Mouse (Mus musculus) liver, adult 2 months (tissue): ENCODE results near the gene Osmr. TPM values are rescaled to one million over a fixed set of nuclear protein-coding genes. Genes with fewer than 3 reads are reported as not detected.

Source experiments
- DNase-seq: peaks from one replicate; pipeline ENCODE4 v3.0.0-alpha.2; 2011; ENCODE audit warnings: low read depth, low spot score; ENCODE audit errors: extremely low read depth
- H3K27ac ChIP-seq: fragments of 200-500 bp; replicated peaks from 2 replicates; pipeline ENCODE4 v1.5.1; 2012; ENCODE audit warnings: low read depth, mild to moderate bottlenecking, control low read depth, inconsistent platforms, low read length; ENCODE audit not compliant: insufficient read depth
- H3K27me3 ChIP-seq: fragments of 200-500 bp; 2 replicates; pipeline ENCODE4 v1.6.1; 2012; ENCODE audit warnings: mild to moderate bottlenecking, moderate library complexity, low read length, inconsistent platforms; ENCODE audit not compliant: control insufficient read depth, insufficient read depth
- H3K36me3 ChIP-seq: fragments of 200-500 bp; 2 replicates; pipeline ENCODE4 v1.6.1; 2012; ENCODE audit warnings: low read length, inconsistent platforms; ENCODE audit not compliant: control insufficient read depth, insufficient read depth
- H3K4me1 ChIP-seq: fragments of 200-500 bp; 2 replicates; pipeline ENCODE4 v1.6.1; 2011; ENCODE audit warnings: low read length; ENCODE audit not compliant: control insufficient read depth, insufficient read depth
- H3K4me3 ChIP-seq: fragments of 200-500 bp; 2 replicates; pipeline ENCODE4 v1.5.1; 2011; ENCODE audit warnings: low read depth, mild to moderate bottlenecking, control low read depth, low read length, moderate library complexity; ENCODE audit not compliant: insufficient read depth
- H3K79me2 ChIP-seq: fragments of 200-500 bp; 2 replicates; pipeline ENCODE4 v1.6.1; 2012; ENCODE audit warnings: inconsistent platforms, mild to moderate bottlenecking, low read length, moderate library complexity; ENCODE audit not compliant: control insufficient read depth, insufficient read depth
- H3K9ac ChIP-seq: fragments of 200-500 bp; 2 replicates; pipeline ENCODE4 v1.6.1; 2012; ENCODE audit warnings: low read depth, mild to moderate bottlenecking, control low read depth, inconsistent platforms, low read length
- CTCF ChIP-seq: fragments of 200-500 bp; IDR thresholded peaks from 2 replicates; pipeline ENCODE4 v1.5.1; 2011; ENCODE audit warnings: low read depth, low read length, control low read depth
- POLR2A ChIP-seq: fragments of 200-500 bp; IDR thresholded peaks from 2 replicates; pipeline ENCODE4 v1.6.1; 2011; ENCODE audit warnings: low read length, control low read depth; ENCODE audit not compliant: insufficient read depth; ENCODE audit errors: extremely low read depth
- WGBS: fragments of 180-500 bp; shearing (Covaris S2); methylation state at CpG from one replicate; pipeline ENCODE4 v1.1.7; 2018; 5-methylcytosine and 5-hydroxymethylcytosine counted together
- polyA plus RNA-seq: library from polyadenylated mRNA; depleted of rRNA; stranded (reverse); fragments of >200 nt; gene quantifications from 2 replicates; pipeline ENCODE4 v1.2.3, GENCODE M21; 2012
- total RNA-seq: library from RNA; depleted of rRNA; stranded (reverse); fragments of >200 nt; gene quantifications from 2 replicates; pipeline ENCODE4 v1.2.3, GENCODE M21; 2014

The Osmr gene
- total and polyA plus RNA-seq, 2 experiments, result 0.69 to 4.8 TPM

- H3K4me3 ChIP-seq, result no peak overlapping the region
- TF ChIP-seq POLR2A (no peak), CTCF (peak; percentile 36)
- no peaks in the 10 kb centered on the region for H3K36me3 ChIP-seq
- H3K9ac ChIP-seq, result no peak overlapping the region
- no peak overlapping the region for H3K27ac ChIP-seq
- H3K79me2 ChIP-seq, result no peaks in the 10 kb centered on the region
- WGBS, result 52% methylated on average over 5 of the region's 5 CpGs
- H3K4me1 ChIP-seq, result peaks cover 2% of the 10 kb centered on the region
- peak; percentile 41 for DNase-seq
- 0 out of 2 replicates have a peak, but pooled peaks cover 2% of the 10 kb centered on the region for H3K27me3 ChIP-seq
Measured at GRCm38 (mm10) chr15:6883816-6884215, 9.0 kb upstream of the Osmr start.

GRCm38 (mm10) chr15:6883091-6883490 lies 8.3 kb upstream of the Osmr start:
- H3K27ac ChIP-seq, result peak overlapping the region; percentile 48; the same call in 1 of the 2 replicates
- 61% methylated on average over 4 of the region's 4 CpGs for WGBS

GRCm38 (mm10) chr15:6882180-6882579 lies 7.4 kb upstream of the Osmr start:
- Histone ChIP-seq H3K4me1 (peaks cover 2% of the 10 kb centered on the region), H3K79me2 (no peaks in the 10 kb centered on the region), H3K36me3 (no peaks in the 10 kb centered on the region), H3K9ac (no peak overlapping the region), H3K27ac (no peak overlapping the region), H3K4me3 (no peak overlapping the region), H3K27me3 (0 out of 2 replicates have a peak, but pooled peaks cover 2% of the 10 kb centered on the region)
- no peak for DNase-seq
- TF ChIP-seq CTCF (peak; percentile 60), POLR2A (no peak)
- 34% methylated on average over 7 of the region's 7 CpGs for WGBS

More at GRCm38 (mm10) chr15:6883091-6883490, 8.3 kb upstream of the Osmr start:
- no peaks in the 10 kb centered on the region for H3K36me3 ChIP-seq
- no peak for DNase-seq
- peaks cover 2% of the 10 kb centered on the region for H3K4me1 ChIP-seq
- TF ChIP-seq CTCF, result no peak
- TF ChIP-seq POLR2A, result no peak
- H3K79me2 ChIP-seq, result no peaks in the 10 kb centered on the region
- H3K9ac ChIP-seq, result no peak overlapping the region
- H3K4me3 ChIP-seq, result no peak overlapping the region
- 0 out of 2 replicates have a peak, but pooled peaks cover 2% of the 10 kb centered on the region for H3K27me3 ChIP-seq

- H3K4me3 ChIP-seq, result no peak overlapping the region
Measured at GRCm38 (mm10) chr15:6881211-6881610, 6.4 kb upstream of the Osmr start.

GRCm38 (mm10) chr15:6873807-6874600 lies 765 bp downstream of the Osmr start:
- H3K36me3 ChIP-seq, result no peaks in the 10 kb centered on the region
- no peak for DNase-seq
- 0 out of 2 replicates have a peak, but pooled peaks cover 6% of the 10 kb centered on the region for H3K27me3 ChIP-seq
- TF ChIP-seq CTCF (no peak), POLR2A (0 out of 2 replicates have a peak, but pooled peaks have one; percentile 22)
- H3K4me3 ChIP-seq, result peak overlapping the region; percentile 72
- WGBS, result 1% methylated on average over 52 of the region's 52 CpGs
- H3K79me2 ChIP-seq, result no peaks in the 10 kb centered on the region
- H3K4me1 ChIP-seq, result peaks cover 4% of the 10 kb centered on the region; the same call in 1 of the 2 replicates
- peak overlapping the region; percentile 68 for H3K9ac ChIP-seq
- H3K27ac ChIP-seq, result peak overlapping the region; percentile 59

More at GRCm38 (mm10) chr15:6881211-6881610, 6.4 kb upstream of the Osmr start:
- DNase-seq, result no peak
- H3K27ac ChIP-seq, result no peak overlapping the region
- H3K79me2 ChIP-seq, result no peaks in the 10 kb centered on the region
- H3K9ac ChIP-seq, result no peak overlapping the region
- peaks cover 2% of the 10 kb centered on the region for H3K4me1 ChIP-seq
- 84% methylated on average over 9 of the region's 9 CpGs for WGBS
- TF ChIP-seq CTCF, result no peak
- no peak for TF ChIP-seq POLR2A
- no peaks in the 10 kb centered on the region for H3K36me3 ChIP-seq
- H3K27me3 ChIP-seq, result 0 out of 2 replicates have a peak, but pooled peaks cover 2% of the 10 kb centered on the region
